Mouse (Mus musculus): Measurements from ENCODE around the gene Rab34. TPM values are rescaled to one million over a fixed set of nuclear protein-coding genes. Genes with fewer than 3 reads are reported as not detected.

Rab34 gene
- polyA plus RNA-seq, 1 experiment from 2014 or later = 53.3 TPM

DNA sequence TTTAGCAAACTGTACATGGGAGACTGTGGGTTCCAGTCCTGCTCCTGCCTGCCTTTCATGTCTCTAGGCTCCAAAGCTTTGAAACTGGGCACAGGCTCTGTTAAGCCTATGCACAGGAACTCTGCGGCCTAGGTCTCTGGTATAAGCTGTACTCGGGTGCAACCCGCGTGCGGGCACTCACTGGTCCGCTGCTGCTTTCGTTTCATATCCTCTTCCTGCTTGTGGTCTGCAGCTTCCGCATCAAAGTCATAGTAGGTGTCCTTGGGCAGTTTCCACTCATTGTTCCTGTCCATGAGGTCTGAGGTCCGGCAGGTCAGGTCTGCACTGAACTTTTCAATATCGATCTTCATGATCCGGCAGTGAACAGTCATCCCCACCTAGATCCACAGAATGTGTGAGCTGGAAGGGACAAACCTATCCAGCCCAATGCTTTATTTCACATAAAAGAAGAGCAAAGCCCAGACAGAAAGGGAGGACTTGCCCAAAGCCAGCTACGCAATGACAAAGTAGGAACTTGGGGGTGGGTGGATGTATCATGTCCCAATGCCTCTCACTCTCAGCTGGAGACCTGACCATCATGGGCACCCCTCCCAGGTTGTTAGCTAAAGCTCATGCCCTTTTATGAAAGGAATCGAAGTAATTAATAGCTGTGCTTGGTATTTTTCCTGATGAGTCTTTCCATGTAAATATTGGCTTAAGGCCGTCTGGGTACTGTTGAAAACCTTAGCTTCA, 25.0 kb downstream of the Rab34 start:
- H3K27ac ChIP-seq (replicated peaks; ENCODE audit: low read depth, low read length) = no peak overlapping the region
- ATAC-seq (ENCODE audit: low FRiP score, low TSS enrichment) (no peak), DNase-seq (no peak)
- peaks cover 100% of the 10 kb centered on the region for H3K36me3 ChIP-seq (ENCODE audit: control insufficient read depth, insufficient read depth, low read length)
- no peak overlapping the region for H3K9ac ChIP-seq (replicated peaks; ENCODE audit: low read length)
- 95% methylated on average over 14 of the region's 14 CpGs for WGBS
- no peaks in the 10 kb centered on the region for H3K27me3 ChIP-seq (ENCODE audit: control insufficient read depth, insufficient read depth, low read length)
- no peaks in the 10 kb centered on the region for H3K9me3 ChIP-seq (ENCODE audit: control insufficient read depth, low read length)
- no peak overlapping the region for H3K4me3 ChIP-seq (replicated peaks; ENCODE audit: low read depth, low read length)
- no peak overlapping the region for H3K4me2 ChIP-seq (ENCODE audit: low read length)
- no peaks in the 10 kb centered on the region for H3K4me1 ChIP-seq (ENCODE audit: control insufficient read depth, insufficient read depth, low read length)

DNA sequence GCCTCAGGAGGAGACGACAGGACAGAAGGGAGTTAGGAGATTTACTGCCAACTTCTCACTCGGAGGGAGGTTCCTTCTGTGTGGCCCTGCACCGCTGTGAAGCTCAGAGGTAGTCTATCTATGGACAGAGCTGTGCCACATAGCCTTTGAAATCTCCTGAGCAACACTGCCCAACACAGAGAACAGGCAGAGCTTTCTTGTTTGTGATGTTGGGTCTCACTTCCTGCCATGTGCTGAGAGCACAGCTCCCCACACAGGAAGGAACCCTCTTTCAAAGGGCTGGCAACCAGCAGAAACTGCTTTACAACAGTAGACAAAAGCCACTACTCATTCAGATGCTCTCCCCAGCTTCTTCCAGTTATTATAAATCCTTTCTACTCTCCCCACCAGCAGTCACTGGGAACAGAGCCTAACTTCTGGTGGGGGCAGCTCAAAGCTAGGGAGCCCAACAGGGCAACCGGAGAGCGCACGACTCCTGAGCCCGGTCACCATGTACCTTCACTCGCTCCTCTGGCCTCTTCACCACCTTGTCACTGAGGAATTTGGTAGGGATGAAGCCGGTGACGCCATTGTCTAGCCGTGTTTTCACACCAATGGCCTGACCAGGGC, 27.6 kb downstream of the Rab34 start:
- no peak overlapping the region for H3K4me2 ChIP-seq (ENCODE audit: low read length)
- H3K27ac ChIP-seq (replicated peaks; ENCODE audit: low read depth, low read length) = no peak overlapping the region
- WGBS = 92% methylated on average over 11 of the region's 11 CpGs
- H3K4me3 ChIP-seq (replicated peaks; ENCODE audit: low read depth, low read length) = no peak overlapping the region
- no peaks in the 10 kb centered on the region for H3K4me1 ChIP-seq (ENCODE audit: control insufficient read depth, insufficient read depth, low read length)
- H3K27me3 ChIP-seq (ENCODE audit: control insufficient read depth, insufficient read depth, low read length) = no peaks in the 10 kb centered on the region
- ATAC-seq (ENCODE audit: low FRiP score, low TSS enrichment) (no peak), DNase-seq (no peak)
- no peak overlapping the region for H3K9ac ChIP-seq (replicated peaks; ENCODE audit: low read length)
- peaks cover 100% of the 10 kb centered on the region for H3K36me3 ChIP-seq (ENCODE audit: control insufficient read depth, insufficient read depth, low read length)
- H3K9me3 ChIP-seq (ENCODE audit: control insufficient read depth, low read length) = no peaks in the 10 kb centered on the region

DNA sequence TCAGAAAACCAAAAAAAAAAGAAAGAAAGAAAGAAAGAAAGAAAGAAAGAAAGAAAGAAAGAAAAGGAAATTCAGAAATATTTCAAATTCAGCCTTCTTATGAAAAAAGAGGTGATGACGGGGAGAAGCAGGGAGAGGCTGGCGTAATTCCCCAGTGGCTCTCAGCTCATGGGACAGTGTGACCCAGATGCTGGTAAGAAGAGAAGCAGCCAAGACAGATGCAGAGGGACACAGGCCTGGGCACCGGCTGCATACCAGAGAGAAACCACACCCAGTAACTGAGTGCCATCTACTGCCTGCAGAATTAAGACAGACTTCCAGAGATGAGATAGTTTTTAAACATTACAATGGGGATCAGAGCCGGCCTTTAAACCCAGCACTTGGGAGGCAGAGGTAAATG, 35.4 kb downstream of the Rab34 start:
- Histone ChIP-seq H3K9me3 (ENCODE audit: control insufficient read depth, low read length) (no peaks in the 10 kb centered on the region), H3K27ac (replicated peaks; ENCODE audit: low read depth, low read length) (no peak overlapping the region), H3K4me1 (ENCODE audit: control insufficient read depth, insufficient read depth, low read length) (no peaks in the 10 kb centered on the region), H3K27me3 (ENCODE audit: control insufficient read depth, insufficient read depth, low read length) (no peaks in the 10 kb centered on the region), H3K36me3 (ENCODE audit: control insufficient read depth, insufficient read depth, low read length) (peaks cover 98% of the 10 kb centered on the region), H3K9ac (replicated peaks; ENCODE audit: low read length) (no peak overlapping the region), H3K4me3 (replicated peaks; ENCODE audit: low read depth, low read length) (no peak overlapping the region), H3K4me2 (ENCODE audit: low read length) (no peak overlapping the region)
- 95% methylated on average over 4 of the region's 4 CpGs for WGBS
- no peak for DNase-seq
- ATAC-seq (ENCODE audit: low FRiP score, low TSS enrichment) = no peak

DNA sequence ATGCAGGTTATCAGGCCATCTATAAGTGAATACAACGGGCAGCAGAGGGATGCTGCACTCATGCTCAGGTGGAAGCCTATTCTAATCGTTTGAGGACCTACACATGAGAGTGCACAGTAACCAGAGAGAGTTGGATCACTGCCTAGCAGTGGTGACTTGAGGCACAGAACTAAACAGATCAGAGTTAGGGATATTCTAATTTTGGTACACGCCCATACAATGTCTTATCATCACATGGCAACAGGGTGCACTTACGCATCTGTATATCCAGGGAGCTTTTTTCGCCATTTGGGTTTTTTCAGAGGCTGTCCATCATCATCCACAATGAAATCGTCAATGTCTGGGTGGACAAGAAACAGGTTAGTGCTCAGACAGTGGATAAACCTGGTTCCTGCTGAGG, 43.3 kb downstream of the Rab34 start:
- Histone ChIP-seq H3K27ac (replicated peaks; ENCODE audit: low read depth, low read length) (no peak overlapping the region), H3K9ac (replicated peaks; ENCODE audit: low read length) (no peak overlapping the region), H3K4me3 (replicated peaks; ENCODE audit: low read depth, low read length) (no peak overlapping the region), H3K36me3 (ENCODE audit: control insufficient read depth, insufficient read depth, low read length) (peaks cover 90% of the 10 kb centered on the region), H3K27me3 (ENCODE audit: control insufficient read depth, insufficient read depth, low read length) (no peaks in the 10 kb centered on the region), H3K4me1 (ENCODE audit: control insufficient read depth, insufficient read depth, low read length) (no peaks in the 10 kb centered on the region), H3K4me2 (ENCODE audit: low read length) (no peak overlapping the region), H3K9me3 (ENCODE audit: control insufficient read depth, low read length) (no peaks in the 10 kb centered on the region)
- WGBS = 95% methylated on average over 6 of the region's 6 CpGs
- DNase-seq (no peak), ATAC-seq (ENCODE audit: low FRiP score, low TSS enrichment) (no peak)

DNA sequence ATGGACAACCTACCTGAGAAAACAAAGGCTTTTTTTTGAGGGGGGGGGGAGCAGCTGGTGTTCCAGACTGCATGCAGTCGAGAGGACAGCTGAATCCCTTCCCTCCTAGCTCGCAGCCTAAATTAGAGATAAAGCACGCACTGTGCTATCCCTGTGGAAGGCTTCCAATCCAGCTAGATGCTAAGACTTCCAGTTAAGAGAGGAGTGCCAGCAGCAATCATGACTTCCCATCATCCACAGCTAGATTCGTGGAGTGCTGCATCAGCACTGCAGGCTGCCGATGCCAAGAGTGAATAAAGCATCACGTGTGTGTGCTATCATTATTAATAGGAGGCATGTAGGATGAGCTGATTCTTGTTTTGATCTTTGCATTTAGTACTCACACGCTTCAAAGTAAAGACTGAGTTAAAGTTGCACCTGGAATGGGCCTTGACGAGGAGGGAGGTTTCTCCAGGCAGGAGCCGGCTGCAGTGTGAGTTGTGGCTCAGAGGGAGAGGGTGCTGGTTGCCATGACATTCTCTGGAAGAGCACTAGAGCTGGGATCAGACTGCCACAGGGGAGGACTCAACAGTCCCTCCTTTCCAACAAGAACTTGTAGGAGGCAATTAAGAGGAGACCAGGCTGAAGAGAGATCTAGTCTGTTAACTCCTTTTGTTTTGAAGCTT, 52.1 kb downstream of the Rab34 start:
- ATAC-seq (ENCODE audit: low FRiP score, low TSS enrichment) (no peak), DNase-seq (no peak)
- Histone ChIP-seq H3K27ac (replicated peaks; ENCODE audit: low read depth, low read length) (no peak overlapping the region), H3K9me3 (ENCODE audit: control insufficient read depth, low read length) (no peaks in the 10 kb centered on the region), H3K4me2 (ENCODE audit: low read length) (no peak overlapping the region), H3K27me3 (ENCODE audit: control insufficient read depth, insufficient read depth, low read length) (no peaks in the 10 kb centered on the region), H3K9ac (replicated peaks; ENCODE audit: low read length) (no peak overlapping the region), H3K4me1 (ENCODE audit: control insufficient read depth, insufficient read depth, low read length) (peaks cover 10% of the 10 kb centered on the region), H3K4me3 (replicated peaks; ENCODE audit: low read depth, low read length) (no peak overlapping the region), H3K36me3 (ENCODE audit: control insufficient read depth, insufficient read depth, low read length) (peaks cover 21% of the 10 kb centered on the region)
- WGBS = 88% methylated on average over 9 of the region's 9 CpGs

Small RNA genes lying within 50 kb of the gene (microRNA-seq; reads per million reads assigned to microRNA genes)
- not detected for gene Mir7653

Other genes with a start within 250 kb of the Rab34 start
- gene Phf12, start 205.7 kb upstream of the Rab34 start, polyA plus RNA-seq (2014; fragmentation: Nextera tagmentation; extraction: Ambion mirVana) = 18.5 and 20.3 TPM in 2 replicates
- gene Dhrs13, start 156.2 kb upstream of the Rab34 start, polyA plus RNA-seq (2014; fragmentation: Nextera tagmentation; extraction: Ambion mirVana) = 51.3 and 62.5 TPM in 2 replicates
- 57.4 and 64.8 TPM in 2 replicates for gene Flot2, start 150.5 kb upstream of the Rab34 start, polyA plus RNA-seq (2014; fragmentation: Nextera tagmentation; extraction: Ambion mirVana)
- gene Eral1, start 108.0 kb upstream of the Rab34 start, polyA plus RNA-seq (2014; fragmentation: Nextera tagmentation; extraction: Ambion mirVana) = 33.2 and 35.8 TPM in 2 replicates
- gene Fam222b, start 93.8 kb upstream of the Rab34 start, polyA plus RNA-seq (2014; fragmentation: Nextera tagmentation; extraction: Ambion mirVana) = 29.3 and 30.4 TPM in 2 replicates
- gene Traf4, start 22.8 kb upstream of the Rab34 start, polyA plus RNA-seq (2014; fragmentation: Nextera tagmentation; extraction: Ambion mirVana) = 68.4 and 103 TPM in 2 replicates
- 3.9 and 4.2 TPM in 2 replicates for gene Nek8, start 11.8 kb upstream of the Rab34 start, polyA plus RNA-seq (2014; fragmentation: Nextera tagmentation; extraction: Ambion mirVana)
- 6.4 and 6.9 TPM in 2 replicates for gene Tlcd1, start 11.7 kb upstream of the Rab34 start, polyA plus RNA-seq (2014; fragmentation: Nextera tagmentation; extraction: Ambion mirVana)
- 977 and 1,164 TPM in 2 replicates for gene Rpl23a, start 4.8 kb upstream of the Rab34 start, polyA plus RNA-seq (2014; fragmentation: Nextera tagmentation; extraction: Ambion mirVana)
- gene Proca1, start 5.0 kb downstream of the Rab34 start, polyA plus RNA-seq (2014; fragmentation: Nextera tagmentation; extraction: Ambion mirVana) = 0.97 and 1.0 TPM in 2 replicates
- gene Sdf2, start 57.3 kb downstream of the Rab34 start, polyA plus RNA-seq (2014; fragmentation: Nextera tagmentation; extraction: Ambion mirVana) = 84.5 and 99.1 TPM in 2 replicates
- 21.2 and 29.5 TPM in 2 replicates for gene Supt6, start 57.6 kb downstream of the Rab34 start, polyA plus RNA-seq (2014; fragmentation: Nextera tagmentation; extraction: Ambion mirVana)
- 52.8 and 72.1 TPM in 2 replicates for gene 2610507B11Rik, start 73.3 kb downstream of the Rab34 start, polyA plus RNA-seq (2014; fragmentation: Nextera tagmentation; extraction: Ambion mirVana)
- gene BC030499, start 102.4 kb downstream of the Rab34 start, polyA plus RNA-seq (2014; fragmentation: Nextera tagmentation; extraction: Ambion mirVana) = 0.15 and 0.34 TPM in 2 replicates
- 5.8 and 8.7 TPM in 2 replicates for gene Spag5, start 113.1 kb downstream of the Rab34 start, polyA plus RNA-seq (2014; fragmentation: Nextera tagmentation; extraction: Ambion mirVana)
- gene Aldoc, start 134.5 kb downstream of the Rab34 start, polyA plus RNA-seq (2014; fragmentation: Nextera tagmentation; extraction: Ambion mirVana) = 71.2 and 89.5 TPM in 2 replicates
- 54.7 and 63.6 TPM in 2 replicates for gene Pigs, start 140.0 kb downstream of the Rab34 start, polyA plus RNA-seq (2014; fragmentation: Nextera tagmentation; extraction: Ambion mirVana)
- 78.3 and 98.1 TPM in 2 replicates for gene Unc119, start 155.1 kb downstream of the Rab34 start, polyA plus RNA-seq (2014; fragmentation: Nextera tagmentation; extraction: Ambion mirVana)
- not detected in 2 replicates for gene Foxn1, start 198.1 kb downstream of the Rab34 start, polyA plus RNA-seq (2014; fragmentation: Nextera tagmentation; extraction: Ambion mirVana)
- not detected in 2 replicates for gene Slc13a2, start 233.8 kb downstream of the Rab34 start, polyA plus RNA-seq (2014; fragmentation: Nextera tagmentation; extraction: Ambion mirVana)